Comparison of ENCODE assay signal across 11 mouse cellular contexts in the genomic region with DNA sequence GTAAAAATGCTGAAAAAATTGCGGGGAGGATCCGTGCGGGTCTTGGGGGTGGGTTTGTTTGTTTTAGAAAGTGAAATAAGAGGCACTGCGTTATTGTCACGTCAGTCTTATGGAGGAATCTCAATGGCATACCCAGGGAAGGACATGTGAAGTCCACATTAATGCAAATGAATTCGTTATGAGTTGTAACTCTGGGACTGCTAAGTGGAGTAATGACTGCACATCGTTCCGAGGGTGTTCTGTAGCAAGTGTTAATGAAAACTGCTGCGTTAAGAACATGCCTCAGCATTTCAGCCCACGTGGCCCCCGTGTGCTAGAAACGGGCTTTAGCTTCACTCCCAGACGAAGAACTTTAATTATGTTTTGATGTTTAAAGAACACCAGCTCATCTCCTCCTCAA. TPM values are rescaled to one million over a fixed set of nuclear protein-coding genes. Genes with fewer than 3 reads are reported as not detected.
DNase-seq lines count a peak whose midpoint lies in the region; ATAC-seq and TF ChIP-seq lines count a peak whose summit lies in the region.
"Had no signal": no experiment of that assay in that cellular context is flagged by ENCODE, and none has a peak within 500 bp of the region (broad histone marks: within the 10 kb centered on the region; RNA-seq: fewer than 3 reads in every experiment).

No protein-coding gene starts in this region.

- H3K9ac ChIP-seq in kidney, embryonic 16.5 days (replicated peaks; ENCODE audit: low read length) = no peak overlapping the region
- no peak overlapping the region; the same call in 1 of the 2 replicates for H3K9ac ChIP-seq in forebrain, embryonic 11.5 days (ENCODE audit: low read length)
- peak overlapping the region; percentile 54 for H3K9ac ChIP-seq in limb, embryonic 13.5 days
- H3K9ac ChIP-seq in neural tube, embryonic 14.5 days (replicated peaks; ENCODE audit: low read depth, low read length) = no peak overlapping the region

- no peak overlapping the region for H3K4me3 ChIP-seq in kidney, embryonic 16.5 days (ENCODE audit: low read length)
- H3K4me3 ChIP-seq in kidney, adult 2 months (ENCODE audit: insufficient read depth, low read depth, low read length) = no peak overlapping the region
- H3K4me3 ChIP-seq in forebrain, embryonic 11.5 days (ENCODE audit: low read depth, low read length) = no peak overlapping the region
- H3K4me3 ChIP-seq in limb, embryonic 13.5 days = peak overlapping the region; percentile 35
- no peak overlapping the region for H3K4me3 ChIP-seq in neural tube, embryonic 14.5 days (ENCODE audit: low read depth, low read length)

- H3K4me1 ChIP-seq in kidney, embryonic 16.5 days (ENCODE audit: insufficient read depth, low read length) = peaks cover 70% of the 10 kb centered on the region
- peaks cover 12% of the 10 kb centered on the region for H3K4me1 ChIP-seq in kidney, adult 2 months (ENCODE audit: control insufficient read depth, insufficient read depth, low read length)
- H3K4me1 ChIP-seq in forebrain, embryonic 11.5 days (replicated peaks; ENCODE audit: control insufficient read depth, insufficient read depth, low read length) = peaks cover 53% of the 10 kb centered on the region
- H3K4me1 ChIP-seq in limb, embryonic 13.5 days = peaks cover 90% of the 10 kb centered on the region
- peaks cover 23% of the 10 kb centered on the region for H3K4me1 ChIP-seq in neural tube, embryonic 14.5 days (ENCODE audit: control insufficient read depth, insufficient read depth, low read length)

- TF ChIP-seq CTCF in kidney, adult 2 months (conservative IDR thresholded peaks at IDR 0.05; ENCODE audit: insufficient read depth, insufficient read length, low read depth, low read length) = no peak

- H3K9me3 ChIP-seq in kidney, embryonic 16.5 days (ENCODE audit: low read length) = no peaks in the 10 kb centered on the region
- H3K9me3 ChIP-seq in forebrain, embryonic 11.5 days (ENCODE audit: control insufficient read depth, low read length) = no peaks in the 10 kb centered on the region
- H3K9me3 ChIP-seq in limb, embryonic 13.5 days = no peaks in the 10 kb centered on the region
- H3K9me3 ChIP-seq in neural tube, embryonic 14.5 days (ENCODE audit: control insufficient read depth, low read length) = no peaks in the 10 kb centered on the region

- ATAC-seq in kidney, embryonic 16.5 days (ENCODE audit: low FRiP score, low TSS enrichment) = no peak
- ATAC-seq in forebrain, embryonic 11.5 days (replicated peaks; ENCODE audit: low FRiP score) = no peak; the same call in 1 of the 2 replicates
- ATAC-seq in limb, embryonic 13.5 days (ENCODE audit: low FRiP score, low read depth) = 0 out of 2 replicates have a peak, but pooled peaks have one; percentile 0
- no peak for ATAC-seq in neural tube, embryonic 14.5 days (ENCODE audit: low read depth)

- no peak overlapping the region for H3K27ac ChIP-seq in kidney, embryonic 16.5 days (ENCODE audit: low read length)
- H3K27ac ChIP-seq in kidney, adult 2 months (ENCODE audit: insufficient read depth, low read depth, low read length) = no peak overlapping the region
- H3K27ac ChIP-seq in forebrain, embryonic 11.5 days (ENCODE audit: low read depth, low read length) = no peak overlapping the region
- peak overlapping the region; percentile 39; the same call in 1 of the 2 replicates for H3K27ac ChIP-seq in limb, embryonic 13.5 days
- no peak overlapping the region for H3K27ac ChIP-seq in neural tube, embryonic 14.5 days (ENCODE audit: low read depth, low read length)

- WGBS in kidney, embryonic 16.5 days = 25% methylated on average over 13 of the region's 13 CpGs
- WGBS in kidney, adult 2 months = 68% methylated on average over 13 of the region's 13 CpGs
- 22% methylated on average over 13 of the region's 13 CpGs for WGBS in forebrain, embryonic 11.5 days
- WGBS in limb, embryonic 13.5 days = 12% methylated on average over 13 of the region's 13 CpGs
- WGBS in neural tube, embryonic 14.5 days = 10% methylated on average over 13 of the region's 13 CpGs

- H3K36me3 ChIP-seq in kidney, embryonic 16.5 days (ENCODE audit: insufficient read depth, low read length) = no peaks in the 10 kb centered on the region
- H3K36me3 ChIP-seq in kidney, adult 2 months (ENCODE audit: control insufficient read depth, insufficient read depth, low read length) = no peaks in the 10 kb centered on the region; the same call in 1 of the 2 replicates
- H3K36me3 ChIP-seq in forebrain, embryonic 11.5 days (ENCODE audit: control insufficient read depth, insufficient read depth, low read length) = no peaks in the 10 kb centered on the region
- peaks cover 15% of the 10 kb centered on the region for H3K36me3 ChIP-seq in limb, embryonic 13.5 days
- no peaks in the 10 kb centered on the region for H3K36me3 ChIP-seq in neural tube, embryonic 14.5 days (ENCODE audit: control insufficient read depth, insufficient read depth, low read length)

- no peaks in the 10 kb centered on the region for H3K27me3 ChIP-seq in kidney, embryonic 16.5 days (ENCODE audit: insufficient read depth, low read length)
- no peaks in the 10 kb centered on the region for H3K27me3 ChIP-seq in kidney, adult 2 months (replicated peaks; ENCODE audit: control insufficient read depth, insufficient read depth, low read length)
- no peaks in the 10 kb centered on the region for H3K27me3 ChIP-seq in forebrain, embryonic 11.5 days (ENCODE audit: control insufficient read depth, insufficient read depth, low read length)
- H3K27me3 ChIP-seq in limb, embryonic 13.5 days = 0 out of 2 replicates have a peak, but pooled peaks cover 3% of the 10 kb centered on the region
- H3K27me3 ChIP-seq in neural tube, embryonic 14.5 days (ENCODE audit: control insufficient read depth, insufficient read depth, low read length) = no peaks in the 10 kb centered on the region

- H3K4me2 ChIP-seq in kidney, embryonic 16.5 days (replicated peaks; ENCODE audit: low read depth, low read length) = 0 out of 2 replicates have a peak overlapping the region, but pooled peaks have one; percentile 16
- H3K4me2 ChIP-seq in forebrain, embryonic 11.5 days (ENCODE audit: low read depth, low read length, severe bottlenecking) = peak overlapping the region; percentile 34; the same call in 1 of the 2 replicates
- H3K4me2 ChIP-seq in limb, embryonic 13.5 days (replicated peaks) = peak overlapping the region; percentile 94
- peak overlapping the region; percentile 12; the same call in 1 of the 2 replicates for H3K4me2 ChIP-seq in neural tube, embryonic 14.5 days (ENCODE audit: low read depth, low read length)

- TF ChIP-seq POLR2A in kidney, adult 2 months (IDR thresholded peaks at IDR 0.05; ENCODE audit: low read depth, low read length) = no peak

- DNase-seq in kidney, adult 2 months = no peak
- no peak for DNase-seq in forebrain, embryonic 11.5 days (ENCODE audit: low spot score)
- no peak for DNase-seq in layer of hippocampus, postnatal 10 days (ENCODE audit: low spot score in 2 of 2)
- DNase-seq in lung, postnatal 36 days = no peak
- no peak for DNase-seq in layer of hippocampus, postnatal 25 days (ENCODE audit: extremely low spot score in 1 of 2, low spot score in 1 of 2)
- DNase-seq: cerebellum, postnatal 25 days; layer of hippocampus, postnatal 36 days; lung, adult 18-20 months had no signal

RNA-seq across cellular contexts. Expression of a gene that starts 8.4 kb away (rescaled TPM):
- polyA plus RNA-seq in kidney, embryonic 16.5 days (2015; fragmentation: Nextera tagmentation; extraction: Ambion mirVana) = 50.1 and 68.9 TPM in 2 replicates
- 15.8 and 18.2 TPM in 2 replicates for polyA plus RNA-seq in kidney, adult 2 months (2012; rRNA removed)
- polyA plus RNA-seq in forebrain, embryonic 11.5 days (2014; fragmentation: Nextera tagmentation; extraction: Ambion mirVana) = 146 and 150 TPM in 2 replicates
- polyA plus RNA-seq in limb, embryonic 13.5 days (2015; fragmentation: Nextera tagmentation; extraction: Ambion mirVana) = 180 and 190 TPM in 2 replicates
- 15.5 and 16.7 TPM in 2 replicates for polyA plus RNA-seq in neural tube, embryonic 14.5 days (2014; fragmentation: Nextera tagmentation; extraction: Ambion mirVana)
- 10 to 100 TPM; 14.2 to 26.1 TPM for total RNA-seq in layer of hippocampus, postnatal 10 days (2021)
- total RNA-seq in layer of hippocampus, postnatal 25 days (2021) = 10 to 100 TPM; 12.1 to 13.4 TPM

Comparison
In these comparisons a context has a peak if more than half of its experiments do, and no peak if none do; other contexts are left out.
1. H3K4me2 ChIP-seq: peak in every context shown above with its lines; median percentile 94 in limb, embryonic 13.5 days; 34 in forebrain, embryonic 11.5 days; 16 in kidney, embryonic 16.5 days; 12 in neural tube, embryonic 14.5 days.